Mouse (Mus musculus) MEL (cell line): ENCODE results near the gene Fuz. TPM values are rescaled to one million over a fixed set of nuclear protein-coding genes. Genes with fewer than 3 reads are reported as not detected.
A peak's percentile ranks its signal among the peaks of the same experiment; 100 is the strongest.

Experiments
- DNase-seq: peaks from one replicate; pipeline ENCODE4 v3.0.0; 2011; ENCODE audit warnings: low read depth, low spot score
- H3K27ac ChIP-seq: 2 replicates; pipeline ENCODE4 v1.5.1; 2012; ENCODE audit warnings: low read depth, mild to moderate bottlenecking, control low read depth, low read length, moderate library complexity; ENCODE audit not compliant: control insufficient read depth
- H3K27me3 ChIP-seq, 2 experiments: fragments of 150-350 bp in 1 of 2; sonication (generic) in 1 of 2; 2 replicates each; pipeline ENCODE4 v1.6.1; 2012; ENCODE audit warnings: low read length in 2 of 2, mild to moderate bottlenecking in 2 of 2, improper control_type of control experiment in 1 of 2, moderate library complexity in 1 of 2; ENCODE audit not compliant: insufficient read depth in 2 of 2, control insufficient read depth in 1 of 2
- H3K36me3 ChIP-seq, 2 experiments: 2 replicates each; pipeline ENCODE4 v1.6.1; 2012 to 2014; ENCODE audit warnings: low read length in 2 of 2, improper control_type of control experiment in 1 of 2, inconsistent platforms in 1 of 2, mild to moderate bottlenecking in 1 of 2; ENCODE audit not compliant: insufficient read depth in 2 of 2, control insufficient read depth in 1 of 2
- H3K4me1 ChIP-seq, 2 experiments: fragments of 150-350 bp in 1 of 2; sonication (generic) in 1 of 2; 2 replicates each; pipeline ENCODE4 v1.6.1; 2012; ENCODE audit warnings: low read length in 2 of 2, improper control_type of control experiment in 1 of 2, mild to moderate bottlenecking in 1 of 2; ENCODE audit not compliant: insufficient read depth in 2 of 2, control insufficient read depth in 1 of 2
- H3K4me3 ChIP-seq, 2 experiments: fragments of 150-350 bp in 1 of 2; sonication (generic) in 1 of 2; 2 replicates each; pipeline ENCODE4 v1.5.1; 2012; ENCODE audit warnings: low read depth in 2 of 2, low read length in 2 of 2, mild to moderate bottlenecking in 2 of 2, moderate library complexity in 2 of 2, control low read depth in 1 of 2, improper control_type of control experiment in 1 of 2; ENCODE audit not compliant: control insufficient read depth in 1 of 2, insufficient read depth in 1 of 2
- H3K79me2 ChIP-seq: 2 replicates; pipeline ENCODE4 v1.6.1; 2012; ENCODE audit warnings: mild to moderate bottlenecking, low read length, moderate library complexity; ENCODE audit not compliant: control insufficient read depth, poor library complexity, insufficient read depth
- H3K9ac ChIP-seq: 2 replicates; pipeline ENCODE4 v1.6.1; 2012; ENCODE audit warnings: low read depth, mild to moderate bottlenecking, control low read depth, low read length, moderate library complexity; ENCODE audit not compliant: control insufficient read depth, poor library complexity, severe bottlenecking
- H3K9me3 ChIP-seq: fragments of 150-350 bp; sonication (generic); replicated peaks from 2 replicates; pipeline ENCODE4 v1.6.1; 2012; ENCODE audit warnings: mild to moderate bottlenecking, low read length, improper control_type of control experiment, moderate library complexity; ENCODE audit not compliant: insufficient read depth
- BHLHE40 ChIP-seq: IDR thresholded peaks from 2 replicates; pipeline ENCODE4 v1.6.1; 2012; ENCODE audit warnings: low read depth, mild to moderate bottlenecking, inconsistent platforms, low read length, improper control_type of control experiment, borderline replicate concordance
- CHD2 ChIP-seq: IDR thresholded peaks from 2 replicates; pipeline ENCODE4 v1.6.1; 2011; ENCODE audit warnings: low read length, improper control_type of control experiment
- CTCF ChIP-seq, 3 experiments: IDR thresholded peaks in 2 of 3; conservative IDR thresholded peaks in 1 of 3; 2 replicates each; pipeline ENCODE4 v1.5.1; 2011 to 2012; ENCODE audit warnings: low read length in 3 of 3, low read depth in 2 of 3, mild to moderate bottlenecking in 2 of 3, improper control_type of control experiment in 1 of 3, inconsistent platforms in 1 of 3, mixed read lengths in 1 of 3, moderate library complexity in 1 of 3; ENCODE audit not compliant: control insufficient read depth in 1 of 3, insufficient read depth in 1 of 3, poor library complexity in 1 of 3, severe bottlenecking in 1 of 3
- E2F4 ChIP-seq: IDR thresholded peaks from 2 replicates; pipeline ENCODE4 v1.6.1; 2011; ENCODE audit warnings: low read depth, low read length, improper control_type of control experiment, borderline replicate concordance
- EP300 ChIP-seq, 2 experiments: IDR thresholded peaks; 2 replicates each; pipeline ENCODE4 v1.6.1; 2011; ENCODE audit warnings: improper control_type of control experiment in 2 of 2, low read length in 2 of 2, low read depth in 1 of 2, mild to moderate bottlenecking in 1 of 2
- GABPA ChIP-seq: IDR thresholded peaks from 2 replicates; pipeline ENCODE4 v1.6.1; 2012; ENCODE audit warnings: low read depth, mild to moderate bottlenecking, inconsistent platforms, low read length, improper control_type of control experiment, moderate library complexity
- GATA1 ChIP-seq: IDR thresholded peaks from 2 replicates; pipeline ENCODE4 v1.6.1; 2011; ENCODE audit warnings: low read depth, low read length, improper control_type of control experiment
- JUND ChIP-seq: IDR thresholded peaks from 2 replicates; pipeline ENCODE4 v1.6.1; 2011; ENCODE audit warnings: low read depth, mild to moderate bottlenecking, improper control_type of control experiment, low read length
- MAFK ChIP-seq: IDR thresholded peaks from 2 replicates; pipeline ENCODE4 v1.6.1; 2011; ENCODE audit warnings: low read depth, mild to moderate bottlenecking, low read length, improper control_type of control experiment, borderline replicate concordance
- MAX ChIP-seq: IDR thresholded peaks from 2 replicates; pipeline ENCODE4 v1.6.1; 2011; ENCODE audit warnings: low read length, improper control_type of control experiment
- MEF2A ChIP-seq: IDR thresholded peaks from 2 replicates; pipeline ENCODE4 v1.6.1; 2014; ENCODE audit warnings: low read depth, mild to moderate bottlenecking, inconsistent platforms, low read length, improper control_type of control experiment; ENCODE audit not compliant: poor library complexity, insufficient replicate concordance, severe bottlenecking; ENCODE audit errors: extremely low read depth
- MXI1 ChIP-seq: IDR thresholded peaks from 2 replicates; pipeline ENCODE4 v1.6.1; 2011; ENCODE audit warnings: mild to moderate bottlenecking, low read depth, low read length, improper control_type of control experiment
- MYB ChIP-seq: IDR thresholded peaks from 2 replicates; pipeline ENCODE4 v1.6.1; 2011; ENCODE audit warnings: mild to moderate bottlenecking, low read depth, low read length, improper control_type of control experiment
- NELFE ChIP-seq: IDR thresholded peaks from 2 replicates; pipeline ENCODE4 v1.6.1; 2011; ENCODE audit warnings: low read depth, low read length, improper control_type of control experiment
- NRF1 ChIP-seq: IDR thresholded peaks from 2 replicates; pipeline ENCODE4 v1.6.1; 2014; ENCODE audit warnings: low read depth, mild to moderate bottlenecking, inconsistent platforms, low read length, improper control_type of control experiment, moderate library complexity; ENCODE audit not compliant: poor library complexity, insufficient read depth, severe bottlenecking
- POLR2AphosphoS2 ChIP-seq: IDR thresholded peaks from 2 replicates; pipeline ENCODE4 v1.6.1; 2011; ENCODE audit warnings: low read length, improper control_type of control experiment
- SIN3A ChIP-seq: IDR thresholded peaks from 2 replicates; pipeline ENCODE4 v1.6.1; 2012; ENCODE audit warnings: low read length, improper control_type of control experiment, inconsistent platforms
- SMC3 ChIP-seq: IDR thresholded peaks from 2 replicates; pipeline ENCODE4 v1.6.1; 2011; ENCODE audit warnings: low read depth, low read length, improper control_type of control experiment
- TAL1 ChIP-seq: IDR thresholded peaks from 2 replicates; pipeline ENCODE4 v1.6.1; 2012; ENCODE audit warnings: mild to moderate bottlenecking, inconsistent platforms, low read length, moderate library complexity, mixed read lengths
- TBP ChIP-seq: IDR thresholded peaks from 2 replicates; pipeline ENCODE4 v1.8.0; 2011; ENCODE audit warnings: low read depth, low read length, improper control_type of control experiment
- TCF12 ChIP-seq: IDR thresholded peaks from 2 replicates; pipeline ENCODE4 v1.6.1; 2014; ENCODE audit warnings: low read depth, mild to moderate bottlenecking, inconsistent platforms, low read length, improper control_type of control experiment, moderate library complexity
- USF1 ChIP-seq: IDR thresholded peaks from 2 replicates; pipeline ENCODE4 v1.6.1; 2014; ENCODE audit warnings: low read depth, mild to moderate bottlenecking, inconsistent platforms, low read length, improper control_type of control experiment, moderate library complexity
- USF2 ChIP-seq, 2 experiments: IDR thresholded peaks; 2 replicates each; pipeline ENCODE4 v1.6.1; 2011 to 2012; ENCODE audit warnings: improper control_type of control experiment in 2 of 2, low read length in 2 of 2, borderline replicate concordance in 1 of 2, inconsistent platforms in 1 of 2, low read depth in 1 of 2, mild to moderate bottlenecking in 1 of 2; ENCODE audit not compliant: insufficient read depth in 1 of 2
- ZC3H11A ChIP-seq: IDR thresholded peaks from 2 replicates; pipeline ENCODE4 v1.6.1; 2012; ENCODE audit warnings: low read depth, mild to moderate bottlenecking, inconsistent platforms, low read length, improper control_type of control experiment
- ZKSCAN1 ChIP-seq: IDR thresholded peaks from 2 replicates; pipeline ENCODE4 v1.6.1; 2012; ENCODE audit warnings: low read depth, mild to moderate bottlenecking, inconsistent platforms, low read length, improper control_type of control experiment, moderate library complexity
- ZNF384 ChIP-seq: IDR thresholded peaks from 2 replicates; pipeline ENCODE4 v1.6.1; 2012; ENCODE audit warnings: low read depth, mild to moderate bottlenecking, inconsistent platforms, low read length, improper control_type of control experiment
- polyA plus RNA-seq, 2 experiments: library from polyadenylated mRNA; stranded (reverse) in 1 of 2; unstranded in 1 of 2; fragments of >175 nt in 1 of 2; fragments of >200 nt in 1 of 2; gene quantifications; 2 replicates each; pipeline versions ENCODE4 v1.2.1 to v1.2.4; 2012; ENCODE audit warnings: low replicate concordance in 2 of 2, low read depth in 1 of 2; ENCODE audit not compliant: insufficient read length in 2 of 2, insufficient read depth in 1 of 2, missing spikeins in 1 of 2
- total RNA-seq: library from RNA; depleted of rRNA; stranded (reverse); fragments of 300-350 nt; gene quantifications from 2 replicates; pipeline ENCODE4 v1.2.3, GENCODE M21; 2012

Gene Fuz
- total and polyA plus RNA-seq, 3 experiments: 9.4 to 18.1 TPM; not detected in 1

DNA sequence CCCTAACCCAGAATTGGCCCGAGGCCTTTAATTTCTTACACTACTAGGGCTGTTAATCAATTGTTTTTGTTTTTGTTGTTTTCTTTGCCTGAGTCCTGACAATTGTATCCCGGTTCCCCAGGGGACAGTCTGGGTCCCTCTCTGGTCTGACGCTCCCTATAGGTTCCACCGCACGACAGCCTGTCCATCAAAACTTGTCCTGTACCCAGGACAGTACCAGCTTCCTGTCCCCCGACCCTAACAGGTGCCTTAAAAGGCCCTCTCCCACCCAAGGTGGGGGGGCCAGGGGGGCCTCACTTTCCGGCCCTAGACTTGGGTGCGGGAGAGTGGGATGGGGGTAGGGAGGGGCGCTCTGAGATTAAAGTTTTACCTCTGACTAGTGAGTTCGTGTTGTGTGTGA, 40.8 kb upstream of the Fuz start:
- DNase-seq: no peak
- H3K4me1 ChIP-seq: peaks cover 5 to 31% of the 10 kb centered on the region in 2 experiments
- H3K9ac ChIP-seq: no peak overlapping the region
- peaks cover 25% of the 10 kb centered on the region for H3K79me2 ChIP-seq
- H3K4me3 ChIP-seq: no peak overlapping the region
- TF ChIP-seq MEF2A (no peak), ZNF384 (no peak), MXI1 (no peak), MAFK (no peak), NELFE (no peak), TBP (no peak), CTCF (IDR thresholded peaks at IDR 0.05 in 2 of 3, conservative IDR thresholded peaks at IDR 0.05 in 1 of 3; ENCODE audit: control insufficient read depth in 1 of 3, insufficient read depth in 1 of 3, low read depth in 2 of 3, low read length in 3 of 3, poor library complexity in 1 of 3, severe bottlenecking in 1 of 3) (no peak), GABPA (no peak), SIN3A (no peak), E2F4 (no peak), NRF1 (no peak), GATA1 (no peak), MYB (no peak), ZC3H11A (no peak), USF1 (no peak), BHLHE40 (no peak)
- H3K9me3 ChIP-seq: no peaks in the 10 kb centered on the region
- H3K36me3 ChIP-seq: peaks cover 0 to 20% of the 10 kb centered on the region in 2 experiments; a peak in 2 of 4 replicates
- H3K27me3 ChIP-seq: no peaks in the 10 kb centered on the region
- no peak overlapping the region for H3K27ac ChIP-seq

DNA sequence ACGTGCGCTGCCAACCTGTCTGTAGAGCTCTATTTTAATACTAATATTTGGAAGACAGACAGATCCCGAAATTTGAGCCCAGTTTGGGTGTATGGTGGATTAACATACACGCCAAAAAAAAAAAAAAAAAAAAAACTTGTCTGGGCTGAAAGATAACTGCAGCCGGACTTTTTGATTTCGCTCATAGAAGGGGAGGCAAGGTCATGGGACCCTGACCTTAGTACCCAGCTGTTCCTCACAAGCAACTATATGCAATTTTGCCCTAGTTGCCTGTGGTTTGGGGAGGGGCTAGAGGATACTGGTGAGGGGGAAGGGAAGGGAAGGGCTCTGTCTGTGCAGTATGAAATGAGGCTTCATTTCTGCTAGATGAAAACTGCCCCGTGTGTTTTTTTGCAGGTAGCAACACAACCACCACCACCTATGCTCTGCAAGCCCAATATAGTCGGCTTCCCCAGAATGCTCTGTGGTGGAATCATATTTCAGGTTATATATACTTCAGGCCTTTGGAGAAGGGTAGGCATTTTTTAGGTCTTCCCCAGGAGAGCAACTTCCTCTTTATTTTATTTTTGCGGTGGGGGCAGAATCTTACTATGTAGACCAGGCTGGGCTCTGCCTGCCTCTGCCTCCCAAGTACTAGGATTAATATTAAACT, 39.5 kb upstream of the Fuz start:
- peaks cover 0 to 15% of the 10 kb centered on the region in 2 experiments; a peak in 2 of 4 replicates for H3K36me3 ChIP-seq
- H3K9me3 ChIP-seq: no peaks in the 10 kb centered on the region
- peak; percentile 83 for DNase-seq
- peak overlapping the region; percentile 83 to 84 for H3K4me3 ChIP-seq
- TF ChIP-seq JUND (no peak), ZKSCAN1 (no peak; the same call in 1 of the 2 replicates), ZC3H11A (no peak), USF1 (no peak; the same call in 1 of the 2 replicates), CHD2 (0 out of 2 replicates have a peak, but pooled peaks have one; percentile 23), MAFK (no peak), POLR2AphosphoS2 (peak; percentile 18; the same call in 1 of the 2 replicates), SIN3A (no peak; the same call in 1 of the 2 replicates), GATA1 (peak; percentile 28; the same call in 1 of the 2 replicates), EP300 (IDR thresholded peaks at IDR 0.05; ENCODE audit: low read depth in 1 of 2, low read length in 2 of 2) (peak; percentile 17 to 22; a peak in 3 of 4 replicates), NELFE (no peak), TCF12 (peak; percentile 69; the same call in 1 of the 2 replicates), SMC3 (no peak), MAX (no peak), USF2 (IDR thresholded peaks at IDR 0.05; ENCODE audit: borderline replicate concordance in 1 of 2, insufficient read depth in 1 of 2, low read depth in 1 of 2, low read length in 2 of 2) (no peak), TAL1 (peak; percentile 22; the same call in 1 of the 2 replicates), MXI1 (peak; percentile 11; the same call in 1 of the 2 replicates), ZNF384 (peak; percentile 96)
- peak overlapping the region; percentile 80 for H3K9ac ChIP-seq
- H3K27ac ChIP-seq: peak overlapping the region; percentile 71
- peaks cover 12% of the 10 kb centered on the region for H3K79me2 ChIP-seq
- peaks cover 5 to 21% of the 10 kb centered on the region in 2 experiments for H3K4me1 ChIP-seq
- H3K27me3 ChIP-seq: no peaks in the 10 kb centered on the region
